ENCODE assay signal across 15 mouse cellular contexts in genomic region chr14:48349392-48350044, GRCm38 (mm10).
DNase-seq lines count a peak whose midpoint lies in the region; ATAC-seq and TF ChIP-seq lines count a peak whose summit lies in the region.
"Had no signal": no experiment of that assay in that cellular context is flagged by ENCODE, and none has a peak within 500 bp of the region (broad histone marks: within the 10 kb centered on the region; RNA-seq: fewer than 3 reads in every experiment).

No protein-coding gene starts in this region.

- ATAC-seq in neural tube, embryonic 12.5 days (ENCODE audit: low FRiP score, low read depth), result 0 out of 2 replicates have a peak, but pooled peaks have one; percentile 41
- peak; percentile 84 for ATAC-seq in forebrain, embryonic 16.5 days
- ATAC-seq in limb, embryonic 13.5 days (ENCODE audit: low FRiP score, low read depth), result 0 out of 2 replicates have a peak, but pooled peaks have one; percentile 49
- ATAC-seq: intestine, postnatal 0 days had no signal

- H3K9me3 ChIP-seq in neural tube, embryonic 12.5 days, result no peaks in the 10 kb centered on the region
- H3K9me3 ChIP-seq in forebrain, embryonic 16.5 days (ENCODE audit: control insufficient read depth, low read length), result no peaks in the 10 kb centered on the region
- no peaks in the 10 kb centered on the region for H3K9me3 ChIP-seq in limb, embryonic 13.5 days
- H3K9me3 ChIP-seq: G1E had no signal

- H3K4me1 ChIP-seq in neural tube, embryonic 12.5 days, result 0 out of 2 replicates have a peak, but pooled peaks cover 4% of the 10 kb centered on the region
- H3K4me1 ChIP-seq in forebrain, embryonic 16.5 days (replicated peaks; ENCODE audit: control insufficient read depth, insufficient read depth, low read length), result peaks cover 7% of the 10 kb centered on the region
- peaks cover 14% of the 10 kb centered on the region for H3K4me1 ChIP-seq in limb, embryonic 13.5 days
- no peaks in the 10 kb centered on the region for H3K4me1 ChIP-seq in lung, adult 2 months (ENCODE audit: control insufficient read depth, insufficient read depth, low read length)

- H3K4me3 ChIP-seq in neural tube, embryonic 12.5 days, result no peak overlapping the region
- no peak overlapping the region for H3K4me3 ChIP-seq in forebrain, embryonic 16.5 days (replicated peaks; ENCODE audit: low read length)
- no peak overlapping the region; the same call in 1 of the 2 replicates for H3K4me3 ChIP-seq in limb, embryonic 13.5 days
- H3K4me3 ChIP-seq in lung, adult 2 months (replicated peaks; ENCODE audit: extremely low read depth, low read depth, low read length), result no peak overlapping the region

- no peaks in the 10 kb centered on the region for H3K36me3 ChIP-seq in neural tube, embryonic 12.5 days
- no peaks in the 10 kb centered on the region for H3K36me3 ChIP-seq in forebrain, embryonic 16.5 days (ENCODE audit: control insufficient read depth, insufficient read depth)
- H3K36me3 ChIP-seq in limb, embryonic 13.5 days, result no peaks in the 10 kb centered on the region
- H3K36me3 ChIP-seq: G1E had no signal

- no peaks in the 10 kb centered on the region for H3K27me3 ChIP-seq in neural tube, embryonic 12.5 days (replicated peaks)
- no peaks in the 10 kb centered on the region for H3K27me3 ChIP-seq in forebrain, embryonic 16.5 days (replicated peaks; ENCODE audit: control insufficient read depth, insufficient read depth, low read length)
- H3K27me3 ChIP-seq in limb, embryonic 13.5 days, result no peaks in the 10 kb centered on the region

- no peak for DNase-seq in neural tube, embryonic 10.5 days (ENCODE audit: extremely low spot score, low spot score)
- no peak for DNase-seq in embryo, embryonic 10 days (ENCODE audit: low spot score)
- no peak for DNase-seq in thymus, postnatal 10 days (ENCODE audit: low spot score in 2 of 2)
- DNase-seq in lung, adult 2 months, result no peak
- DNase-seq: adrenal gland, postnatal 25 days; cerebellum, postnatal 14 days; heart, postnatal 10 days; kidney, postnatal 14 days; left cerebral cortex, postnatal 4 days; lung, embryonic 14.5 days had no signal

- H3K27ac ChIP-seq in neural tube, embryonic 12.5 days, result no peak overlapping the region
- H3K27ac ChIP-seq in forebrain, embryonic 16.5 days (ENCODE audit: low read length), result no peak overlapping the region
- no peak overlapping the region for H3K27ac ChIP-seq in limb, embryonic 13.5 days

- TF ChIP-seq POLR2A in lung, adult 2 months (IDR thresholded peaks at IDR 0.05; ENCODE audit: borderline replicate concordance, extremely low read depth, low read depth, low read length), result no peak

- H3K9ac ChIP-seq in neural tube, embryonic 12.5 days, result no peak overlapping the region
- H3K9ac ChIP-seq in forebrain, embryonic 16.5 days (replicated peaks; ENCODE audit: low read depth, low read length), result no peak overlapping the region
- H3K9ac ChIP-seq in limb, embryonic 13.5 days, result no peak overlapping the region
- H3K9ac ChIP-seq: lung, embryonic 14.5 days had no signal

- TF ChIP-seq CTCF in lung, adult 2 months (IDR thresholded peaks at IDR 0.05; ENCODE audit: insufficient read depth, low read length), result no peak

- 69% methylated on average over 9 of the region's 9 CpGs for WGBS in neural tube, embryonic 12.5 days
- WGBS in forebrain, embryonic 16.5 days, result 15% methylated on average over 9 of the region's 9 CpGs
- WGBS in limb, embryonic 13.5 days, result 19% methylated on average over 9 of the region's 9 CpGs
- 87% methylated on average over 9 of the region's 9 CpGs for WGBS in lung, adult 2 months

- H3K4me2 ChIP-seq in neural tube, embryonic 12.5 days (replicated peaks), result no peak overlapping the region
- H3K4me2 ChIP-seq in forebrain, embryonic 16.5 days (ENCODE audit: low read length), result peak overlapping the region; percentile 41
- peak overlapping the region; percentile 50 for H3K4me2 ChIP-seq in limb, embryonic 13.5 days (replicated peaks)
- H3K4me2 ChIP-seq: lung, embryonic 14.5 days had no signal
